Mouse (Mus musculus) left cerebral cortex, adult 18-20 months (tissue): ENCODE measurements at regions not wholly inside any gene's neighbourhood (a gene's known extent, or its start where the extent isn't known, plus 50 kb on each side); places are given as distances from the start of the nearest gene placed in this dataset.

Source experiments
- DNase-seq, 2 experiments: peaks; one replicate each; pipeline ENCODE4 v3.0.0; 2021 to 2022; ENCODE audit warnings: low spot score in 2 of 2, mixed read lengths in 1 of 2

DNA sequence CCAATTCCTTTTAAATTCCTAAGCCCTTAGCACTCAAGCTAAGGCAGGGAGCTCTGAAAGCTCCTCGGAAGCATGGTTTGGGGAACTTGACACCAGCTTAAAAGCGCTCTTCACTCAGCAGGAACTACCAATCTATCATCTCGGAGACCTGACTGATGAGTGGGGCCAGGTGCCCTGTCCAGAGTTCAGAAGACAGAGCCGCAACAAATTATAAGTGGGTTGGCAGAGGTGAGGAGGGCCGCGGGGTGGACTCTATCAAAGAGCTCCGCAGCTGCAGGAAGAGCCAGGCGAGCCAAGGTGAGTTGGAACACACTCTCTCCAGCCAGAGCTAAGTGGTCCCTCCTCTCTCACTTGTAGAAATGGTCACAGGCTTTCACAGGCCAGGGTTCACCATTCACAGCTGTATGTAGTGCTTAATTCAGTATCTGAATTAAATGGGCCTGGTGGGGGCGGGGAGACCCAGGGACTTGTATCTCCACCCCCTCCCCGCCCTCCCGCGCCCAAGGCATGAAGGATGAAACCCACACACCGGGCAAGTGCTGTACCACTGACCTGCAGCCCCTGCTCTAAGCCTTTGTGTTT lies 180.8 kb downstream of the Stim2 start:
- no peak for DNase-seq

DNA sequence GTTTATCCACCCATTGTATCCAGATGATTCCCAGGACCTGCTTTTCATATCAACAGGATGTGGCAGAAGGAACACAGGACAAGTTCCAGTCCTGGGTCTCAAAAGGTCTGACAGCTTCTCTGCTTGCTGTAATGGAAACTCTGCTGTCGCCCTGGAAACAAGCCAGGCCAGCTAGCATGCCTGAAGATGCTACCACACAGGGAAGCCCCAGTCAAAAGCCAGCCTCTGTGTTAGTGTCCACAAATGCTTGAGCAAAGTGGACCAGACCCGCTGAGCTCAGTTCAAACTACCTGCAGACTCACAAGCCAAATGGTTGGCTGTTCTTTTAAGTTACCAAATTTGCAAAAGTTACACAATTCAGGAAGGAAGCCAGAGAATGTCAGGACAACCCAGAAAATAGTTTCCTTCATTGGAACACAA lies 181.9 kb downstream of the Stim2 start:
- DNase-seq: no peak

- DNase-seq: no peak
These were observed 182.5 kb downstream of the Stim2 start for GRCm38 (mm10) chr5:54180640-54181326.

DNA sequence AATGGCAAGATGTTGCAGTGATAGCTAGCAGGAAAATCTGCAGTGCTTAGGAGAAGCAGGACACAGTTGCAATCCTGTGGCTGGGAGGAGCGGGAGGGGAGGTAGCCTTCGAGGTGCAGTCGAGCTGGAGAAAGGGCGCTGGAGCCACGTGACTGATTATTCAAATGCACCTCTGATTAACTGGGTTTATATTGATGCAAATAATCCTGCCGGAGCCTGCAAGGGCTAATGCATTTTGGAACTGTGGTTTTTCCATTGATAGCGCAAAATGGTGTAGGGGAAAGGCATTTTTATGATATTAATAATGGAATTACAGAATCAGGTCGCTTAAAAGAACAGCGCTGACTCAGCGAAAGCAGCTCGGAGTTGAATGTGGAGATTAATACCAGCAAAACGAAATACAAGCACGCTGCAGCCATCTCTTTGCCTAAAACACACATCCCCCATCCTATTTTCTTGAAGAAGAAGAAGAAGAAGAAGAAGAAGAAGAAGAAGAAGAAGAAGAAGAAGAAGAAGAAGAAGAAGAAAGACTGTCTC lies 183.1 kb downstream of the Stim2 start:
- DNase-seq: no peak

GRCm38 (mm10) chr5:54182754-54183153 lies 184.5 kb downstream of the Stim2 start:
- no peak for DNase-seq

- DNase-seq: no peak
These were observed 187.4 kb downstream of the Stim2 start for GRCm38 (mm10) chr5:54185662-54186061.

- no peak for DNase-seq
These were observed 187.9 kb downstream of the Stim2 start for GRCm38 (mm10) chr5:54186076-54186676.

- DNase-seq: no peak
These were observed 193.4 kb downstream of the Stim2 start for GRCm38 (mm10) chr5:54191688-54192087.

DNA sequence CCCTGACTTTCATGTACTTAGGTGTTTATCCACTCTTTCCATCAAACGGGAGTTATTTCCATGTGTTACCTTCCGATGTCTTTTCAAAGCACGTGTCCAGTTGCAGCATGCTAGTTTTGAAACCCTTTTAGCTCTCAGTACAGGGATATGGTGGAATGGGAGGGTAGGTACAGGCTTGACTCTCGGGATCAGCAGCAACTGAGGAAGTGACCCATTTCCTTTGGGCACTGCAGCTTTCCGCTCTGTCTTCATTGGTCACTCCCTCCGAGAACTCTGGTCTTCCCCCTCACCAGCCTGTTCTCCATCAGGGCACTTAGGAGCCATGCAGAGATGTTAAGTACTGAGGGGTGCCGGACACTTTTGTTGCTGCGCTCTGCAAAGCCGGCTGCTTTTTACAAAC lies 196.5 kb downstream of the Stim2 start:
- no peak for DNase-seq

DNA sequence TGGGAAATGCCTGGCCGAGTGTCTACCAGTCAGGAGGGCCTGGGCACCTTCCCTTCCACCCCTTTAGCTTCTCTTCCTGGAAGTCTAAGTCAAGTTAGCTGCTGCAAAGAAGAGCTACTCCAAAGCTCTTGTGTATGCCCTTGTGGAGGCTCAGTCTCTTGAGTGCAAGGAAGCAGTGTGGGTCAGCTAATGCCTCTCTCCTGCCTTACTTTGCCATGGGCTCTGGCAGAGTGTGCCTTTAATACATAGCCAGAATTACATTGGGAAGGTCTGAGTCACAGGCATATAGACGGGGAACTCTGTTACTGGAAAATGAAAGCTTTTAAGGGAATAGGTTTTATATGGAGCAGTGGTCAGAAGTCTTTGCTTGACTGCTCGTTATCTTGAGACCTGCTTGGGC lies 201.7 kb downstream of the Stim2 start:
- DNase-seq: no peak

DNA sequence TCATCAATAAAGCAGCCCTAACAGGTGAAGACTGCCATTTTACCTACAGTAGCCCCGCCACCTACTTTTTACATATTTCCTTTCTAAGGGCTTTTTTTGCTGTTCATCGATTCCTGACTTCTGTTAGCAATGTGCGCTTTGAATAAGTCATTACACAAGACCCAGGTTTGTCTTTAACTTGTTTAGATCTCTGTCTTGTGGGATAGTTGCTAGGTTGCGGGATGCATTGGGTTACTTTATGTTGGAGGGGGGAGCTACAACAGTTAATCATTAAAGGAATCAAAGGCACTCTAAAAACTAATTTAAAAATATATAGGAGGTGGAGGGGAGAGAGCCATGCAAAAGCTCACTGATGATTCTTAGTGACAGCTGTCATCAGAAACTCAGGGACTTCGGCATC lies 202.3 kb downstream of the Stim2 start:
- no peak for DNase-seq

- no peak for DNase-seq
These were observed 213.2 kb downstream of the Stim2 start for GRCm38 (mm10) chr5:54211457-54211856.

DNA sequence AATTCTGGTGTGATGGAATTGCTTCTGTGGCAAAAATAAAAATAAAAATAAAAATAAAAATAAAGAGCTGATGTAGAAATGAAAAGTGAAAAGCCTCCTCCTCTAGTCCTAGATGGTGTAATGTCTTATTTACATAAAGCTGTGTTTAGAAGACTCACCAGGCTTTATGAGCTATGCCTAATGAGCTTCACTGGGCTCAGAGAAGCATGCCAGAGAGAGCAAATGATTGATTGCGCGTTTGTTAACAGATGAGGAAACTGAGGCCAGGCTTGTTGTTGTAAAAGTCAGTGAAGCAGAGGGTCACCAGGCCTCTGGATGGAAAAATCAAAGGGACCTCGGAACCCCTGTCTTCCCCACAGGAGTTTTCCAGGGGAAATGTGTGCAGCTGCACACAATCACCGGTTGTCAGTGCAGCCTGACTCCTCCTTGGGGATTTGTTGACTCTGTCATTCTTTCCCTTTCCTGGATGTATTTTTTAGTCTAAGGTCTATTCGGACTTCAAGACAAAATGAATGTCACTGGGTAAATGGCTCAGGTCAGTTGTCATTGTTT lies 213.8 kb downstream of the Stim2 start:
- DNase-seq: no peak

GRCm38 (mm10) chr5:54225031-54225430 lies 226.7 kb downstream of the Stim2 start:
- no peak for DNase-seq

DNA sequence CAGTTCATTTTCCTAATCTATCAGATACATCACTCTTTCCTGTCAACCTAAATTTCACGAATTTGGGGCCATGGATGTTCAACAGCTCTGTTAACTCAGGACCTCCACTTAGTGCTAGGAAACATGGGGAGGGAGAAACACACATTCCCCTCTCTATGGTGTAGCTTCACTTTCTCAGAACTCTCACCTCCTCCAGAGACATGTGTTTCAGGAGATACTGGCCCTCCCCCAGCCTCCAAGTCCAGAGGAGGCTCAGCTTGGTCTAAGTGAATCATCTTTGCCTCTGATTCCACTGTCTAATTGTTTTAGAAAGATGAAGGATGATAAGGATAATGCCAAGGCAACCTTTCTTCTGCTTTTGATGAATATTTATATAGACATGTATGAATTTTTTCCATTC lies 236.3 kb downstream of the Stim2 start:
- DNase-seq: peak; percentile 53 to 62

DNA sequence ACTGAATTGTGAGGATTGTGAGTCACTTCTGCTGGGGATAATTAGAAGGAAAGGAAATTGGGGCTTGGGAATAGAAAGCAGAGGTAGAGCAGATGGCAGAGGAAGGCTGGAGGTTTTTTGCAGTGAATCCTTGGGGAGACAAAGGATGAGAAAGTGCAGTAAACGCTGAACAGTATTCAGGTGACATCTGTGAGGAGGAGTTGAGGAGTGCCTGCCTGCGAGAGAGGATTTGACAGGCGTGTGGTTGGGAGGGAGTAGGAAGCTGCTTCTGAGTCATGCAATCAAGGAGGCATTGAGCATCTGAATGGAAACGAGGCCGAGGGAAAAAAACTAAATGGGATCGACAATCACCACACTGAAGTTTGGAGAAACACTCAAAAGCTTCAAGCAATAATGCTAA lies 236.9 kb downstream of the Stim2 start:
- peak; percentile 64 to 77 for DNase-seq

- DNase-seq: no peak
These were observed 238.9 kb downstream of the Stim2 start for GRCm38 (mm10) chr5:54237226-54237625.

GRCm38 (mm10) chr5:54238646-54239167 lies 240.4 kb downstream of the Stim2 start:
- DNase-seq: no peak

- DNase-seq: peak; percentile 74
These were observed 241.3 kb downstream of the Stim2 start for GRCm38 (mm10) chr5:54239586-54239985.

GRCm38 (mm10) chr5:54241169-54241917 lies 243.0 kb downstream of the Stim2 start:
- DNase-seq: peak; percentile 58 to 65

DNA sequence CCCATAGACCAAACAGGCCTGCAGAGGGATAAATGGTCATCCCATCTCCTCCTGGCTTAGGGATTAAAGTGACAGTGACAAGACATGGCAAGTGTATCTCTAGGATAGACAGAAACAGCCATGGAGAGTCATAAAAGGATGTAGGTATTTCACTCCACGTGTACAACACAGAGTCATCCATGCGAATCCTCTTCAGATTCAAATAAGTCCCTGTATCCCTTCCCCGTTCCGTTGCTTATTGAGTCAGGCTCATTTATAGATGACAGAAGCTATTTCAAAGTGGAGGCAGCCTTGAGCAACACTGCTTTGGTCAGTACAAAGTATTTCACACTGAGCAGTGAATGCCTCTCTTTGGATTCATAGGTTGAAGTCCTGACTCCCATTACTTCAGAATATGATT lies 243.8 kb downstream of the Stim2 start:
- no peak for DNase-seq
